Mouse (Mus musculus) testis, adult 2 months (tissue): ENCODE measurements at regions not wholly inside any gene's neighbourhood (a gene's known extent, or its start where the extent isn't known, plus 50 kb on each side); places are given as distances from the start of the nearest gene placed in this dataset.

Experiments used
- CTCF ChIP-seq: fragments of 200-500 bp; IDR thresholded peaks from 2 replicates; pipeline ENCODE4 v1.5.1; 2012; ENCODE audit warnings: low read depth, mild to moderate bottlenecking, inconsistent platforms, low read length, moderate library complexity; ENCODE audit not compliant: control insufficient read depth, insufficient read depth, insufficient replicate concordance
- POLR2A ChIP-seq: fragments of 200-500 bp; IDR thresholded peaks from 2 replicates; pipeline ENCODE4 v1.6.1; 2012; ENCODE audit warnings: low read depth, mild to moderate bottlenecking, inconsistent platforms, low read length, moderate library complexity; ENCODE audit not compliant: control insufficient read depth

GRCm38 (mm10) chr11:112587386-112587785, 194.6 kb upstream of the Sox9 start:
- TF ChIP-seq POLR2A (no peak), CTCF (no peak)
